Mouse (Mus musculus): ENCODE measurements at regions not wholly inside any gene's neighbourhood (a gene's known extent, or its start where the extent isn't known, plus 50 kb on each side); places are given as distances from the start of the nearest gene placed in this dataset.

GRCm38 (mm10) chr12:50935516-50935915, 286.6 kb upstream of the Prkd1 start:
- in situ Hi-C loops (cut with MboI, MseI) = no loop called here

DNA sequence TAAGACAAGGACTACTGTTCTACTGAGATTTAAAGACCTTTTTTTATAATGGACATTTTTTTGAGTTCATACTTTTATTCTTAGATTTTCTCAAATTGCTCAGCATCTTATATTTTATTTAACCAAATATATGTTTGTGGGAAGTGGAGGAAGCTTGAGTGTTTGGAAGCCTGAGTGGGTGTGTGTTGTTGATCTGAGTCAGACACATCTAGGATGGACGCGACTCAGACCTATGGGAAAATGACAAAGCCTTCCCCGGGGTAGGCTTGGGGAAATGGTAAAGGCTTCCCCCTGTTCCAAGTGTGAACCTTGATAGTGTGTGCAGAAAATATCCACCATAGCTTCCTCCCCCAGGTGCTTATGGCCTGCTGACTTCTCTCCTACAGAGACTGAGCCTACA, 283.6 kb upstream of the Prkd1 start:
- in situ Hi-C loops (cut with MboI, MseI) = no loop called here

GRCm38 (mm10) chr12:50929641-50930040, 280.7 kb upstream of the Prkd1 start:
- in situ Hi-C loops (cut with MboI, MseI) = no loop called here

DNA sequence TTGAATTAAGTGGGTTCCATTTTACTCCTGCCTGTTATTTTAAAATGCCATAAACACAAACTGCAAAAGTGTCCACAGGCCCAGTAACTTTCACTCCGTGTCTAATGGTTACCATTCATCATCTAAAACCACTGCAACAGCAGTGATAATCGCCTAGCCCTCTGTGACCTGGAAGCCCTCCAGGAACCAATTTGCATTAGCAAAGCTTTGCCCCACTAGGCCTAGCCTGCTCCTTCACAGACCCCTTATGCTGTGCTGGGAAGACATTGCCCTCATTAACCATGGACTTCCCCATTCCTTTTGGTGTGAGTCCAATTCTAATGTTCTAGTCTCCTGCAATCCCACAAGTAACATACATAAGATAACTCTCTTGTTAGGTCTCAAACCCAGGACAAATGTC, 277.3 kb upstream of the Prkd1 start:
- in situ Hi-C loops (cut with MboI, MseI) = no loop called here

DNA sequence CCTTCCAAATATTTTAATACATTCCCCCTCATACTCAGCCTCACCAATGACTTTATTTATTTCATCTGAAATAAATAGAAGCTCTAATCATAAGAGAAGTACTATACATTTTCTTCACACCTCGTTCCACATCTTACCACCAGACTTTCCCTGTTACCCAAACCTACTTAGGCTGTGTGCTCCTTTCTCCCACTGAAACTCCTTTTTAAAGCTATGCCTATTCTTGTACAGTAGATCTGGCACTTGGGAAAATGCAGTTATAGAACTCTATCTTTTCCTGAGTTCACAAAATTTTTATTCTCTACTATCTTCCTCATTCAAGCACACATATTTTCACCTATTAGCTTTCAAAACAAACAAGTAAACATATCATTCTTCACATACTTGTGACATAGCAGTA, 272.8 kb upstream of the Prkd1 start:
- in situ Hi-C loops (cut with MboI, MseI) = no loop called here

- in situ Hi-C loops (cut with MboI, MseI) = loop anchor here (10.0 kb wide), 1 partner anchor 75 kb away; no protein-coding TSS in a partner anchor
Observed at GRCm38 (mm10) chr12:50899609-50900447, 250.9 kb upstream of the Prkd1 start.

DNA sequence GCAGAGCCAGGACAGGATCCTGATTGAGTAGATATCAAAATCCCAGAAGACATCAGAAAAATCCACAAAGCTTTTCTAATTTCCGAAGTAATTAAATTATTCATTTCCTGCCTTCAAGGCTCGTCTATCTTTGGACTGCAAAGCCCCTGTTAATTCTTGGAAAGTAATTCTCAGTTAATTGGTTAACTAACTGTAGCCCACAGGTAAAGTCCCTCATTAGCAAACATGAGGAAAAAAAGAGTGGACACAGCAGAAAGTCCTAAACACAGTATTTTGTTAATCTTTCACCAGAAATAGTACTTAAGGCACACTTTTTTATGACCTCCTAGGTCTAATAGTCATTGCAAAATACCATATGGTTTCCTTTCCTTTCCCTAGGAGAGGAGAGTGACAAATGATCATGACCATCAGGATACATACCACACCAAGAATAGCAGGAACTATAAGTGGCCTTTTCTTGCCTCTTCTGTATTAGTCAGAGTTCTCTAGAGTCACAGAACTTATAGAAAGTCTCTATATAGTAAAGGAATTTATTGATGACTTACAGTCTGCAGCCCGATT, 248.8 kb upstream of the Prkd1 start:
- in situ Hi-C loops (cut with MboI, MseI) = loop anchor here (10.0 kb wide), 1 partner anchor 73 kb away; no protein-coding TSS in a partner anchor

DNA sequence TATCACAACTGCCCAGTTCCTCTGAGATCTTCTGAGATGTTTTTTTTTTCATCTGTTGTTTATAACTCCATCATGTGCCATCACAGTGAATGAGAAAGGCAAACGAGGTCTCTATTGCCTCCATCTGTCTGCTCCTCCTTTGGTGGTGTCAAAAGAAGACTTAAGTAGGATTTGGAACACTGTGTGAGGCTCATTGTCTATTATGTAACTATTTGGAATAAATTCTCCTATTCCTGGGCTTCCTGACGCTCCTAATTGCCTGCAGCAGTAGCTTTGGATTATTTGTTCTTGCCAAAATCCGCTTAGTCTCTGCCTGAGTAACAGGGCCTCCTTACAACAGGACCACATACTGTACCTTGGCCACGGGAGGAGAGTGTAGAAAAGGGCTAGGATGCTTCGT, 244.7 kb upstream of the Prkd1 start:
- in situ Hi-C loops (cut with MboI, MseI) = loop anchor here (10.0 kb wide), 1 partner anchor 69 kb away; no protein-coding TSS in a partner anchor

DNA sequence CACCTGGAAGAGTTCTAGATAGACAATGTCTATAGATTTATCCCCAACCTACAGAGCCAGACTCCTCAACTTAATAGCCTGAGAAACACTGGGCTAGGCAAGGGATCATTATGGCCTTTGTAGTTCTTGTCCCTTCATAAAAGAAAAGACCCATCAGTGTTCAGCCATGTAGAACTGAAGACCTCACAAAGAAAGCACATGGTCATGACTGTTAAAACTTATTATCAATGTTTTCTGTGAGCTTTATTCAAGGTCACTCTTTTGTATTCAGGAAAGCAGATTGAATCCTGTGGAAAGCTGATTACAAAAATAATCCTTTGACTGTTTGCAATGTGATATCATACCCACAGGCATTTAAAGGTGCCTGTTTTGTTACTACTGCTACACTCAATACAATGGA, 226.9 kb upstream of the Prkd1 start:
- in situ Hi-C loops (cut with MboI, MseI) = no loop called here

- in situ Hi-C loops (cut with MboI, MseI) = no loop called here
Observed at GRCm38 (mm10) chr12:50874024-50874398, 225.1 kb upstream of the Prkd1 start.

DNA sequence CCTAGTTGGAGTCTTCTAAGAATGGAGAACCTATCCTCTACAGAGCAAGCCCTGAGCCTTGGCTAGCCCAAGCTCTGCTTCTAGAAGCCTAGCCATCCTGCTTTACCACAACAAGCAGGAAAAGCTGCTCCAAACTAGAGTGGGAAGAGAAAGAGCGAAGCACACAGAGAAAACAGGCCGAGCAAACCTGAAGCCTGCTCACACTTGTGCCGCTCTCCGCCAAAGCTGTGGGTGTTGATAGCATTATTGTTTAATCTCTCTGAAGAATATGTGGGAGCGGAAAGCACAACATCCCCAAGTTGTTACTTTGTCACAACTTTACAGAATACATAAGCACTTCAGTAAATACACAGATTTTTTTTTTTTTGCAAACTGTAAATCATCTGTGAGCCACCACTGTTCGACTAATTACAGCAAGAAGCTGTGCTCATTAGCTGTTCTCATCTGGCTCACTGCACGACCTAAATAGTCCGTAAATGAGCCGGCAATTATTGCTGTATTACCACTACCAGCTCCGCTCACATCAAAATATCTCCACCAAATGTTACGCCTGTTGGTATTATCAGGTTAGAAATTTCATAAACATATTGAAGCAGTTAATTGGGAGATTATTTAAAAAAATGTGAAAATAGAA, 224.6 kb upstream of the Prkd1 start:
- in situ Hi-C loops (cut with MboI, MseI) = no loop called here

DNA sequence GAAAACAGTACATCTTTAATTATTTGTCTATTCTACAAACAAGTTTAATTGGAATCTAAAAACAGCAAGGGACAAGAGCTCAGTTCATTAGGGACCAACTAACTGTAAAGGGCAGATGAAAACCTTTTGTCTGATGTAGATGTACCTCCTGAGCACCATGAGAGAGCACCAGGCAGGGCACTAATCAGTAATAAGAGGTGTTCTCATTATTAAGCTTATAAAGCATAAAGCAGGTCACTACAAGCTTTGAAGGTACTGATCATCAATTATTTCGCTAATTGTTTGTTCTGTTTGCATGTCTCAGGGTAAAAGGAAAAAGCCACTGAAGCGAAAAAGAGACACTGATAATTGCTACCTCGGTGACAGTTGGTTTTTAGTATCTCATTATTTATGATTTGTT, 202.7 kb upstream of the Prkd1 start:
- in situ Hi-C loops (cut with MboI, MseI) = no loop called here

DNA sequence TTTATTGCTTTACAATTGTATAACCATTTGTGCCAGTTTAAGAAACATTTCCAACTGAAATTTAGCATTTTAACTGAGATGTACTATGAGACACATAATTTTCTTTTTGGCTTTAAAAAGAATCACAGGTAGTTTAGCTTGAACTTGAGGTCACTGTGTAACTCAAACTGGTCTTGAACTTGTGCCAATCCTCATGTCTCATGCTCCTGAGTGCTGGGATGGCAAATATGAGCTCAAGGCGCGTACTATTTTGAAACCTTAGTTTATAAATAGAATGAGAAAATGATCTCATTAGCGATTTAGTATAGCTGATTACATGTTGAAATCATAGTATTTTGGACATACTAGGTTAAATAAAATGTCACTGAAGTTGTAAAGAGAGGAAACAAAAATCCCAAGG, 199.1 kb upstream of the Prkd1 start:
- in situ Hi-C loops (cut with MboI, MseI) = no loop called here

DNA sequence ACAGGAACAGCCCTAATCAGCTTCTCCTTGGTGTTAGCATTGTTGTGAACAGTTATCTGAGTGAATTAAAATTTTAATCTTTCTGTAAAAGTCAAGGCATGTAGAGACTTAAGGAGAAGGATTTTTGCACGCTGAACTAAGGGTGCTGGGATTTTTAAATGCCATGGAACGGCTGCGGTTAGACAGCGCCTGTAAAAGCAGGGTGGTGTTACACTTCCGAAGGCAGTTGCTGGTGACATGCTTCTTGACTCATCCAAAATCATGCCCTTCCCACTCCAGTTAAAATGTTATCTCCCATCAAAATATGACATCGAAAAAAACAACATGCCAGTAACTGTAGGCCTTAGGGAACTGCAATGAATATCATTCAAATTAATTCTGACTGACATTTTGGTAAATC, 193.8 kb upstream of the Prkd1 start:
- in situ Hi-C loops (cut with MboI, MseI) = no loop called here

GRCm38 (mm10) chr12:50839391-50839790, 190.5 kb upstream of the Prkd1 start:
- in situ Hi-C loops (cut with MboI, MseI) = no loop called here

DNA sequence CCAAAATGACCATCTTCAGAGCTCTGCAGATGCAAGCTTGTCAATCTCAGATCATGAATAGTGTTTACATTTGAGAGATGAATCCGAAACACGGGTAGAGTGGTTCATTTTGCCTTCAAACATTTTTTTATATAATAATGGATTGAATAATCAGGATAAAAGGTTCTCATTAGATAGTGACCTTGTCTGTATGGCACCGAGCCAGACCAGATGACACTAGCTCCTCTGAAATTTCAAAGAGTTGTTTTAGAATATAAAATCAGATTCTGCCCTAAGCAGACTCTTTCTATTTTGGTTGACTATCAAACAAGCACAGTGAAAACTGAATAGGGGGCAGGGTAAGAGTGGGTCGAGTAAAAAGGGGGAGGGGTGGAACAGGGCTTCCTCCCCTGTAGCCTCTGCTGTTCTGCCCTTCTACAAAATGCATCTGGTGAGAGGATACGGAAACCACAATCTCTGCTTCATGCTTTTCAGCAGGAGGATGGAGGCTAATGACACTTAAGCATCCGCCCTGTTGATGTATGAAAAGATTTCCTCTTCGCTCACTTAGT, 159.9 kb upstream of the Prkd1 start:
- in situ Hi-C loops (cut with MboI, MseI) = no loop called here

GRCm38 (mm10) chr12:50804391-50804790, 155.5 kb upstream of the Prkd1 start:
- in situ Hi-C loops (cut with MboI, MseI) = no loop called here

DNA sequence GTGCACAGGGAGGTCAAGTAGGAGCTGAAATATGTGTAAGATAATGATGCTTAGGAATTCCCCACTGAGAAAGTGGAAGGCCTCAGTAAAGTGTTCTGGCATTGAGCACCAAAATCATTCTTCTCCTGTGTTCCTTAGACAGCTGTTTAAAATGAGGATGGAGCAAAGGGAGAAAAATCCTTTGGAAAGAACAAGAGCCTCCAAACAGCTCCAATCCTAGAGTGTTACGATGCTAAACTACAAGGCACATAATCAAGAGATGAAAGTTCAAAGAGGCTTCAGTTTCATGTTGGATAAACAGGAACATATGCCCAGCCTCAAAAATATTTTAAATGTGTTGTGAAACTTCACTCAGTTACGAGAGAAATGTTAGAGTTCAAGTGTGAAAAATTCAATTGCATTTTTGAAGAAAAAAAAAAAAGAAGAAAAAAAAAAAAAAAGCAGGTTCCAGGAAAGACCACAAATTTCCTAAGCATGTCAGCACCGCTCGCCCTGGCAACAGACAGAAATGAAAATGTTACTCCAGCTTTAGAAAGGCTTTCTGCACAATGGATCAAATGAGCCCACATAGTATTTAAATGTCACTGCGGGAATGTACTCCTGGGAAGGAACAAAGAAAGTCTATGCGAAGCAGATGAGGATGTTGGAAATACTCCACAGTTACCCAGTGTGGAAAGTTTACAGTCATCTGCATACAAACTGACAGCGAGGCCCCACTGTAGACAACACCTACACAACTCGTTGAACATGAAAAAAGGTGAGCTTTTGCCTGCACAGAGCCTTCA, 116.5 kb upstream of the Prkd1 start:
- in situ Hi-C loops (cut with MboI, MseI) = no loop called here

DNA sequence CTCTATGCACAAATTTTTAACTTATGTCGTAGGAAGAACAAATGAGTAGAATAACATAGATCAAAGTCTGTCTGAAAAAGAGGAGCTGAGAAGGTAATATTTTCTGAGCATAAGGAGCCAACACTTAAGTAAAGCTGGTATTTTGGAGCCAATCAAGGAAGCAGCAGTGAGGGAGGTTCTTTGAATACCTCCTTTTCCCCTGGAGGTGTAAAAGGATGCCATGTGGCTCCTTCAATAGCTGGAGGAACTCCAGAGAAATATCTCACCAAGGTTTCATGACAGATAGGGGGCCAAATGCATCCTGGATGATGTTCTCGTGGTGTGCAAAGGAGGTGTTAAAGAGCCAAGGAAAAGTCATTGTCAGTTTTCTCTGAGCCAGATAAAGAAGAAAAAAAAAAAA, 115.6 kb upstream of the Prkd1 start:
- in situ Hi-C loops (cut with MboI, MseI) = no loop called here

DNA sequence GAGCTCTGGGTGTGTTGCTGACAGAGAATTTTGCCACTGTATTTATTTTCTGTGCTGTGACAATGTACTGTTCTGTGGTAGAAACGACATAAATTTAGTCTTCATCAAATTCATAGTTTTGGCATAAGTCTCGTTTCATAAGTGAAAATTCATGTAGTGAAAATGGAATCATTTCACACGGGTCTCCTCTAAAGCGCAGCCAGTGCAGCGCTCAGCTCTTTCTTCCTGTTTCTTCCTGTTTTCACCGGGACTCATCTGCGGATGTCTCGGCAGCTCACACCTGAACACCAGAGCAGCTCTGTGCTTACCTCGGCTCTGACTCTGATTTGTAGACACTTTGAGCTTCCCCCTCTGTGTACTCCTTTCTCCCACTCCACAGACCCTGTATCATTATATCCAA, 85.2 kb upstream of the Prkd1 start:
- in situ Hi-C loops (cut with MboI, MseI) = no loop called here

GRCm38 (mm10) chr12:50712615-50713014, 63.7 kb upstream of the Prkd1 start:
- in situ Hi-C loops (cut with MboI, MseI) = no loop called here

Measured in T-helper 2 cell (primary cell).